Mouse (Mus musculus) CD4-positive, CD25-positive, alpha-beta regulatory T cell (primary cell): ENCODE results near the gene Rtn4rl1. TPM values are rescaled to one million over a fixed set of nuclear protein-coding genes. Genes with fewer than 3 reads are reported as not detected.

Source experiments
- polyA plus RNA-seq: library from polyadenylated mRNA; unstranded; fragments of 100-300 nt; shearing (Covaris generic); gene quantifications from one replicate; pipeline ENCODE4 v1.2.1, GENCODE M21; 2017

Gene Rtn4rl1
- polyA plus RNA-seq, result 17.3 TPM

DNA sequence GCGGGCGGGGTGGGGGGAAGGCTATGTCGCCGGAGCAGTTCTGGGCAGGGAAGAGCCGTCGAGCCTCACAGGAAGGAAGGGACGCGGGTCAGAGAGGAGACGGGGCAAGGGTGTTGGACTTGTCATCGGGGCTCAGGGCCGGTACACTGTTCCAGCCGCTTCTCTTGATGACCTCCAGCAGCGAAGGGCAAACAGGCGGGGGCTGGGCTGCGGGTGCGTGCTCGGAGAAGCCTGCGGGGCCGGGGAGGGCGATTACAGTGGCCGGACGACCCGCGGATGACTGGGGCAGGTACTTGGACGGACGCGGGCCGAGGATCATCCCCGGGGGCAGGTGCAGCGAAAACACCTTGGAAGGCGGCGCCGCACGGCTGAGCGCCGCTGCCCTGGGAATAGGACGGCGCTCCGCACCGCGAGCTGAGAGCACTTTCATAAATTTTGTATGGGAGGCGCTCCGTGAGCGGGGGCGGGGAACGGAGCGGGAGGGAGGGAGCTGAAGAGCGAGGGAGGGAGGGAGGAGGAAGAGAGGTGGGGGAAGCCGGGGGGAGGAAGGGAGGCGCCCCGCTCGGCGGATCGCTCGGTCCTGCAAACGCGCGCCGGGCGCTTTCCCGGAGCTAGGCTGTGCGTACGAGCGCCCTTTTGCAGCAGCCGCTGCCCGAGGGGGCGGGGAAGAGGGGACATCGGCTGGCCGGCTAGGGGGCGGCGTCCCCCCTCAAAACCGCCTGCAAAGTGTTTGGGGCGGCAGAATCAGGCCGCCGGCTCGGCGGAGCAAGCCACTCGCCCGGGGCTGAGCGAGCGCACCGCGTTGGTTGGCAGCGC is at the start of gene Rtn4rl1:
Rtn4rl1 (plus strand) TSS at position 528 of the 816 bp plus-strand sequence.

GRCm38 (mm10) chr11:75169405-75170080 is 24.0 kb upstream of the Rtn4rl1 start, which contains the start of gene Hic1:
Hic1 (minus strand) TSS chr11:75169519.

GRCm38 (mm10) chr11:75178672-75179208 is 14.8 kb upstream of the Rtn4rl1 start, which contains the start of gene Ovca2:
Ovca2 (minus strand) TSS chr11:75178835.

GRCm38 (mm10) chr11:75190905-75191441 is 2.6 kb upstream of the Rtn4rl1 start, which contains the start of gene Dph1:
Dph1 (minus strand) TSS chr11:75191241.

Other genes with a start within 250 kb of the Rtn4rl1 start
- gene Hic1, start 24.3 kb upstream of the Rtn4rl1 start, polyA plus RNA-seq, result 6.8 TPM
- gene Ovca2, start 14.9 kb upstream of the Rtn4rl1 start, polyA plus RNA-seq, result 34.0 TPM
- gene Dph1, start 2.5 kb upstream of the Rtn4rl1 start, polyA plus RNA-seq, result 23.8 TPM
- gene Rpa1, start 154.5 kb downstream of the Rtn4rl1 start, polyA plus RNA-seq, result 130 TPM
- gene Smyd4, start 154.7 kb downstream of the Rtn4rl1 start, polyA plus RNA-seq, result 19.0 TPM
- gene Serpinf1, start 228.9 kb downstream of the Rtn4rl1 start, polyA plus RNA-seq, result 1.4 TPM
- gene Serpinf2, start 245.8 kb downstream of the Rtn4rl1 start, polyA plus RNA-seq, result not detected